Mouse (Mus musculus) frontal cortex, adult (tissue): ENCODE data around the gene Mcee.

Experiments
- ATAC-seq: cut with Nextera tagmentation; 2 replicates; pipeline ENCODE4 v1.9.2; 2017; ENCODE audit warnings: mild to moderate bottlenecking, moderate library complexity, mixed read lengths; ENCODE audit not compliant: low TSS enrichment

The Mcee gene

GRCm38 (mm10) chr7:64424861-64425260 is 32.5 kb downstream of the Mcee start:
- no peak for ATAC-seq

- no peak for ATAC-seq
Measured at GRCm38 (mm10) chr7:64439595-64440518, 47.5 kb downstream of the Mcee start.

- ATAC-seq: no peak
Measured at GRCm38 (mm10) chr7:64440519-64440918, 48.1 kb downstream of the Mcee start.

- no peak for ATAC-seq
Measured at GRCm38 (mm10) chr7:64450631-64451030, 58.2 kb downstream of the Mcee start.

GRCm38 (mm10) chr7:64451441-64451840 is 59.0 kb downstream of the Mcee start:
- peak; percentile 90 for ATAC-seq

- ATAC-seq: peak; percentile 50
Measured at GRCm38 (mm10) chr7:64451861-64452382, 59.5 kb downstream of the Mcee start.

- no peak for ATAC-seq
Measured at GRCm38 (mm10) chr7:64452471-64453222, 60.2 kb downstream of the Mcee start.

- no peak for ATAC-seq
Measured at GRCm38 (mm10) chr7:64456176-64456575, 63.8 kb downstream of the Mcee start.

- ATAC-seq: no peak
Measured at GRCm38 (mm10) chr7:64456676-64457075, 64.3 kb downstream of the Mcee start.

GRCm38 (mm10) chr7:64457811-64458210 is 65.4 kb downstream of the Mcee start:
- ATAC-seq: no peak
